Mouse (Mus musculus) olfactory bulb, adult 2 months (tissue): ENCODE data around the gene Foxr1.

ENCODE experiments used
- CTCF ChIP-seq: fragments of 200-500 bp; IDR thresholded peaks from 2 replicates; pipeline ENCODE4 v1.5.1; 2012; ENCODE audit warnings: low read depth, mild to moderate bottlenecking, low read length, moderate library complexity; ENCODE audit not compliant: insufficient read depth
- POLR2A ChIP-seq: fragments of 200-500 bp; IDR thresholded peaks from 2 replicates; pipeline ENCODE4 v1.6.1; 2012; ENCODE audit warnings: mild to moderate bottlenecking, low read depth, low read length, moderate library complexity; ENCODE audit not compliant: insufficient read depth

DNA sequence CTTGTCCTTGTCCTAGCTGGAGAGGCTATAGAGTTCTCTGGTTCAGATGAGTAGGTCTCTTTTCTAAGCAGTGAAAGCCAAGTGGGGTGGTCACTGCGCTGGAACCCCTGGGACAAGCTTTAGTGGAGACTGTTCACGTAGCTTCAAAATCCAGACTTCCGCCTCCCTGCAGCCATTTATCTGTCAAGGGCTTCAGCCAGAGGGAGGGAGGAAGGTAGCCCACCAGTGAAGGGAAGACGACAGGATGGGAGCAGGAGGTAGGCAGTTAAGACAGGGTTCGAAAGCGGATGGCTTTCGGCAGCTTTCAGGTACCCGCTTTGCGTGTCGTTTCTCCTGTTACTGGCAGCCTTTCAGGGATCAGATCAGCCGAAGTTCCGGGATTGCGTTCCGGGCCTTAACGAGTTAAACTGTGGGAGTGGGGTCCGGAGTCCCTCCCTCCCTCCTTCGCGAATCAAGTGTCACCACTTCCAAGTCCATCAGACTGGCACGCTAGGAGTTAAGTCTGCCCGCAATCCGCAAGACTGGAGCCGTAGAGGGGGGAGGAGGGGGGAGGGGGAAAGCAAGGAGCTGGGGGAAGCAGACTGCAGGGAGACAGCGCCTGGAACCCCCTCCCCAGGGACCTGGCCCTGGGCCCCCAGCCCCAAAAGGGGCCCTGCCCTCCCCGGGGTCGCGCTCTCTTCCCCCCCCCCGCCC lies 37.4 kb upstream of the Foxr1 start:
- TF ChIP-seq POLR2A, result no peak
- TF ChIP-seq CTCF, result no peak
